Mouse (Mus musculus): ENCODE data around the gene Myrf.

- TF ChIP-seq POLR2A (IDR thresholded peaks at IDR 0.05; ENCODE audit: borderline replicate concordance, insufficient read depth, low read length) (no peak), CTCF (IDR thresholded peaks at IDR 0.05; ENCODE audit: borderline replicate concordance, insufficient read depth, low read depth, low read length) (no peak)
Observed at GRCm38 (mm10) chr19:10286458-10286872, 45.9 kb upstream of the Myrf start.

All from cerebellum, adult 2 months (tissue).